Mouse (Mus musculus): ENCODE data around the gene BC049715.

DNA sequence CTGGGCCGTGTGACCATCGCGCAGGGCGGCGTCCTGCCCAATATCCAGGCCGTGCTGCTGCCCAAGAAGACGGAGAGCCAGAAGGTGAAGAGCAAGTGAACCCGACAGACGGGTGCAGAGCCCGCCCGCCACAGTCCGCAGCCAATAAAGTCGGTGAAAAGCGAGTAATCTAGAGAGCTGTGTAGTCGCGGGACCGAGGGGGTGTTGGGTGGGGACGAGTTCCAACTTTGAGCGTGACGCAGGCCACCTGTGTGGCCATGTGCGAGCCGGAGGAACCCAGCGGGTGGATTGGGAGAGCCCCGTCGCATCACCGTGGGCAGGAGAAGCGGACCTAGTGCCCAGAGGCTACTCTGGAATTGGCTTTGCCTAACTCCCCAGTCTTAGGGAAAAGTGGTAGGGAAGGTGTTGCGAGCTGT, 18.8 kb upstream of the BC049715 start:
- TF ChIP-seq CTCF (IDR thresholded peaks at IDR 0.05; ENCODE audit: extremely low read depth, insufficient read length, insufficient replicate concordance, low read depth, low read length) (no peak), POLR2A (IDR thresholded peaks at IDR 0.05; ENCODE audit: low read depth, low read length) (no peak)
